Mouse (Mus musculus) midbrain, postnatal 0 days (tissue): ENCODE results near the gene Kazald1. TPM values are rescaled to one million over a fixed set of nuclear protein-coding genes. Genes with fewer than 3 reads are reported as not detected.

Experiments used
- ATAC-seq: fragments of 200-750 bp; cut with Nextera tagmentation; 2 replicates; pipeline ENCODE4 v1.8.0; 2017; ENCODE audit warnings: moderate number of reproducible peaks, mild to moderate bottlenecking, moderate TSS enrichment, moderate library complexity; ENCODE audit not compliant: low FRiP score
- DNase-seq: peaks from one replicate; pipeline ENCODE4 v3.0.0-alpha.2; 2015; ENCODE audit warnings: low spot score
- H3K27ac ChIP-seq: fragments of 300-500 bp; sonication (generic); 2 replicates; pipeline ENCODE4 v1.5.1; 2014; ENCODE audit warnings: low read depth, mild to moderate bottlenecking, low read length, mixed read lengths
- H3K27me3 ChIP-seq: fragments of 300-500 bp; sonication (generic); 2 replicates; pipeline ENCODE4 v1.6.1; 2014; ENCODE audit warnings: low read length, control low read depth, mixed read lengths; ENCODE audit not compliant: insufficient read depth
- H3K36me3 ChIP-seq: fragments of 300-500 bp; sonication (generic); 2 replicates; pipeline ENCODE4 v1.6.1; 2014; ENCODE audit warnings: low read length, control low read depth, mixed read lengths; ENCODE audit not compliant: insufficient read depth
- H3K4me1 ChIP-seq: fragments of 300-500 bp; sonication (generic); 2 replicates; pipeline ENCODE4 v1.6.1; 2014; ENCODE audit warnings: mild to moderate bottlenecking, control low read depth, antibody characterized with exemption, low read length, mixed read lengths; ENCODE audit not compliant: insufficient read depth
- H3K4me2 ChIP-seq: fragments of 300-500 bp; sonication (generic); 2 replicates; pipeline ENCODE4 v1.6.1; 2014; ENCODE audit warnings: low read depth, mild to moderate bottlenecking, low read length, mixed read lengths; ENCODE audit not compliant: poor library complexity, severe bottlenecking
- H3K4me3 ChIP-seq: fragments of 300-500 bp; sonication (generic); 2 replicates; pipeline ENCODE4 v1.5.1; 2014; ENCODE audit warnings: low read depth, mild to moderate bottlenecking, low read length, moderate library complexity
- H3K9ac ChIP-seq: fragments of 300-500 bp; sonication (generic); replicated peaks from 2 replicates; pipeline ENCODE4 v1.6.1; 2014; ENCODE audit warnings: mild to moderate bottlenecking, low read length, moderate library complexity, mixed read lengths; ENCODE audit not compliant: poor library complexity, severe bottlenecking
- H3K9me3 ChIP-seq: fragments of 300-500 bp; sonication (generic); 2 replicates; pipeline ENCODE4 v1.6.1; 2016; ENCODE audit warnings: low read length, control low read depth
- CTCF ChIP-seq: IDR thresholded peaks from 2 replicates; pipeline ENCODE4 v1.5.1; 2016; ENCODE audit warnings: antibody characterized with exemption, mild to moderate bottlenecking
- WGBS: fragments of 180-500 bp; shearing (Covaris S2); extraction: QIAGEN DNeasy Blood & Tissue Kit; methylation state at CpG from one replicate; pipeline ENCODE4 v1.1.7; 2014; 5-methylcytosine and 5-hydroxymethylcytosine counted together
- polyA plus RNA-seq: library from polyadenylated mRNA; unstranded; fragments of >200 nt; fragmentation: Nextera tagmentation; extraction: Ambion mirVana; gene quantifications from 2 replicates; pipeline ENCODE4 v1.2.1, GENCODE M21; 2015
- total RNA-seq: library from RNA; depleted of rRNA; stranded (reverse); fragments of >200 nt; gene quantifications from 2 replicates; pipeline ENCODE4 v1.2.3, GENCODE M21; 2014

Gene Kazald1
- total and polyA plus RNA-seq, 2 experiments from 2014 or later: 2.2 to 2.3 TPM

DNA sequence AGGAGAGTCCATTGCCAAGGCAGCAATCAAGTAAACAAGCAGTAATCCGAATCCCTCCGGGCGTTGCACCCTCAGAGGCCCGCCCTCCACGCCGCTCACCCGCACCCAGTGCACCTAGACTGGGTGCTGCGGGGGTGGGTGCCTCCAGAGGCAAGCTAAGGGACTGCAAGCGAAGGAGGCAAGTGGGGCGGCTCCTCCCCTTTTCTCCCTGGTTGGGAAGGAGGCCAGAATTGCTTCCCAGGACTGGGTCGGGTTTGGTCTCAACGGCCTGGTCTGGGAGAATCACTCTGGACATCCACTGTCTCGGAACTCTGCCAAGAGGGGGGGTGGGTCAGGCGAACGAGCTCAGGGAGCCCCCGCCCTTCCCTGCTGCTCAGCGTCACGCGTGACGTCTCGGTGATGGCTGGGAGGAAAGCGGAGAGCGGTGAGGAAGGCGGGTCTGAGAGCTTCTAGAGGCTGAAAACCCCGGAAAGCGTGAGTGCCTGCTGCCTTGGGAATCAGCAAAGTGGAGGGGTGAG is 27.6 kb upstream of the Kazald1 start, which contains the start of gene Sfxn3:
TSS of gene Sfxn3 (plus strand) at position 87 of the 518 bp plus-strand sequence.
- DNase-seq (peak; percentile 94), ATAC-seq (peak; percentile 87)
- Histone ChIP-seq H3K27me3 (no peaks in the 10 kb centered on the region), H3K4me1 (peaks cover 5% of the 10 kb centered on the region; the same call in 1 of the 2 replicates), H3K9ac (peak within 1 kb of the TSS; percentile 68), H3K9me3 (no peaks in the 10 kb centered on the region), H3K27ac (peak within 1 kb of the TSS; percentile 94), H3K36me3 (peaks cover 27% of the 10 kb centered on the region), H3K4me3 (peak within 1 kb of the TSS; percentile 57), H3K4me2 (peak within 1 kb of the TSS; percentile 77)
- TF ChIP-seq CTCF: peak; percentile 80
- WGBS: under 1% methylated on average over 26 of the region's 26 CpGs

DNA sequence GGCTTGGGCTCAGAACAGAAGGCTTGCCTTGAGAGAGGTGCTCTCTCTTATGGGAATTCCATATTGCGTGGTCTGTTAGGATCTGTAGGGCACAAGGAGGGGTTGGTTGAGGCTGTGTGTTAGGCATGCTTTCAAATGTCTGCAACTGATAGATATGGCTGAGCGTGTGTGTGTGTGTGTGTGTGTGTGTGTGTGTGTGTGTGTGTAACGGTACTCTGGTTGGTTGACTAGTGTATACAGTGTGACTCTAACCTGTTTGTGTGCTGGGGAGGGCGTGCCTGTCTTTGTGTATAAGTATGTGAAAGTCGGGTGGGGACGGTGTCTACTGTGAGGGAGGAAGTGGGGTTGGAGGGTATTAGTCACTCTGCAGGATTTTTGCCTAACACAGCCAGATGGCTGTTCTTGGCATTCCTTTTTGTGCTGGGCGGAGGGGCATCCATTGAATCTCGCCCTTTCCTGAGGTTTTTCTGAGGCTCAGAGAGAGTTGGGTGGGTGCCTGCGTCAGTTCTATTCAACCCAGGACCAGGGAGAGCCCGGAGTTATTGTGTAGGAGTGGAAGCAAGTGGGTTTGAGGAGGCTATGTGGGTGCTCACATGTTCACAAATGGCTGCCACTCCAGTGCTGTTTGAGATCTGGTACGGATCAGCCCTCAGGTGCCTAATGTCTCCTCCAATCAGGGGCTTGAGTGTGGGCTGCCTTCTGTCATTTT is 27.0 kb upstream of the Kazald1 start:
- Histone ChIP-seq H3K9ac (peak overlapping the region; percentile 68), H3K27ac (peak overlapping the region; percentile 94), H3K9me3 (no peaks in the 10 kb centered on the region), H3K36me3 (peaks cover 33% of the 10 kb centered on the region), H3K4me3 (peak overlapping the region; percentile 57), H3K4me2 (peak overlapping the region; percentile 77), H3K4me1 (peaks cover 5% of the 10 kb centered on the region; the same call in 1 of the 2 replicates), H3K27me3 (no peaks in the 10 kb centered on the region)
- peak; percentile 70 for DNase-seq
- ATAC-seq: peak; percentile 65
- 23% methylated on average over 11 of the region's 11 CpGs for WGBS
- no peak for TF ChIP-seq CTCF

DNA sequence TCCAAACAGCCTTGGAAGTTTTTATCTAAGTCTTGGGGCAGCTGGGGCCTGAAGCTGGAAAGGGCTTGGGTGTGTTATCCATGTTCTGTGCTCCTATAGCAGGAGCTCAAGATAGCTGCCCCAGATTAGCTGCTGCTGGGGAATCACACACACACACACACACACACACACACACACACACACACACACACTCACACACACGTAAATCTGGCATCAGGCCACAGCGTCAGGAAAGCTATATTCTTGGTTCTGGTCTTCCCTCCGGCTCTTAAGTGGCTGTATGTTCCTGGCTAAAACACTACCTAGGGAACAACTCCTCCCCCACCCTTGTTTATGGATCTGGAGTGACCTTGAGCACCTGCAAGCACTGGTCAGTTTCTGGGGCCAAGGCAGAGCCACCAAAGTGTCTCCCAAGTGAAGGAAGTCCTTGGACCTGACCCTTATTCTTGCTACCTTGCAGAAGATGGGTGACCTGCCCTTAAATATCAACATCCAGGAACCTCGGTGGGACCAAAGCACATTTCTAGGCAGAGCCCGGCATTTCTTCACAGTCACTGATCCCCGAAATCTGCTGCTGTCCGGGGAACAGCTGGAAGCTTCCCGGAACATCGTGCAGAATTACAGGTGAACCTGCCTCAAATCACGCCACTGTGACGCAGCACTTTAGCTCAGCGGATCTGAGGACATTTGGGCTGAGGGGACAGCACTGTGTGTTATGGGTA is 26.2 kb upstream of the Kazald1 start:
- H3K9ac ChIP-seq: peak overlapping the region; percentile 68
- H3K4me1 ChIP-seq: peaks cover 5% of the 10 kb centered on the region; the same call in 1 of the 2 replicates
- H3K9me3 ChIP-seq: no peaks in the 10 kb centered on the region
- H3K27ac ChIP-seq: peak overlapping the region; percentile 94
- H3K36me3 ChIP-seq: peaks cover 37% of the 10 kb centered on the region
- H3K4me3 ChIP-seq: peak overlapping the region; percentile 57
- no peaks in the 10 kb centered on the region for H3K27me3 ChIP-seq
- ATAC-seq: no peak
- WGBS: 81% methylated on average over 12 of the region's 12 CpGs
- no peak for TF ChIP-seq CTCF
- no peak for DNase-seq
- peak overlapping the region; percentile 77 for H3K4me2 ChIP-seq

DNA sequence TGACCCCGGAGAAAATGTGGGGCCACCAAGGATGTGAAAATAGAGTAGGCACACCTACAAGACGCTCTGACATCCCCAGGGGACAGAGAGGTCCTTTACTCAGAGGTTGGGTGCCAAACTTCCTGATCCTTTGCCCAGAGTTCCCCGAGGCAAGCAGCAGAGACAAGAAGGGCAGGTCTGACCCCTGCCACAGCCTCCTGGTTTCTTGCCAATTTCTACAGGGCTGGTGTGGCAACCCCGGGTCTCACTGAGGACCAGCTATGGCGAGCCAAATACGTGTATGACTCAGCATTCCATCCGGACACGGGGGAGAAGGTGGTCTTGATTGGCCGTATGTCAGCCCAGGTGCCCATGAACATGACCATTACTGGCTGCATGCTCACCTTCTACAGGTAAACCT is 25.5 kb upstream of the Kazald1 start:
- WGBS: 76% methylated on average over 9 of the region's 9 CpGs
- H3K4me1 ChIP-seq: peaks cover 5% of the 10 kb centered on the region; the same call in 1 of the 2 replicates
- TF ChIP-seq CTCF: no peak
- ATAC-seq (no peak), DNase-seq (no peak)
- no peaks in the 10 kb centered on the region for H3K9me3 ChIP-seq
- peaks cover 42% of the 10 kb centered on the region for H3K36me3 ChIP-seq
- no peaks in the 10 kb centered on the region for H3K27me3 ChIP-seq
- no peak overlapping the region for H3K9ac ChIP-seq
- peak overlapping the region; percentile 57; the same call in 1 of the 2 replicates for H3K4me3 ChIP-seq
- H3K4me2 ChIP-seq: peak overlapping the region; percentile 77
- H3K27ac ChIP-seq: no peak overlapping the region

DNA sequence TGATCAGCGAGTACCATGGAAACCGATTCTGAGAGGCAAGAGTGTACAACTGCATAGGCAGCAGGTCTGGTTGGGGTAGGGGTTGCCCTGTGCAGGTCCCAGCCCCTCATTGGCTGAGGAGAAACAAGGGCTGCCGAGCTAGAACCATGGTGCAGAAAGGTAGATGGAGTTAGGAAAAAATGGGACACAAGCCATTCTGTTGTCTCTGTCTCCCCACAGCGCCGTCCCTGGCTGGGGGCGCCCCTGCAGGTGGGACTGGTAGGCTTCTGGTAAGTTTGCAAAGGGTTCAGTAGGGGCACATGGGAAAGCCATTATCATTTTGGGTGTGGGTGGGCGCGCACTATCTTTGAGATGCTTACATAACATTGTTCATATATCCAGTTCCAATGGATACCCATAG is 21.6 kb upstream of the Kazald1 start:
- H3K4me3 ChIP-seq: no peak overlapping the region
- H3K27me3 ChIP-seq: no peaks in the 10 kb centered on the region
- TF ChIP-seq CTCF: 0 out of 2 replicates have a peak, but pooled peaks have one; percentile 9
- H3K4me1 ChIP-seq: peaks cover 9% of the 10 kb centered on the region; the same call in 1 of the 2 replicates
- 88% methylated on average over 8 of the region's 8 CpGs for WGBS
- DNase-seq: no peak
- H3K27ac ChIP-seq: no peak overlapping the region
- H3K9me3 ChIP-seq: no peaks in the 10 kb centered on the region
- H3K4me2 ChIP-seq: no peak overlapping the region
- ATAC-seq: no peak
- H3K36me3 ChIP-seq: peaks cover 51% of the 10 kb centered on the region
- no peak overlapping the region for H3K9ac ChIP-seq
